Mouse (Mus musculus) small intestine, adult 10 weeks (tissue): Measurements from ENCODE around the gene Naa16. TPM values are rescaled to one million over a fixed set of nuclear protein-coding genes. Genes with fewer than 3 reads are reported as not detected.

Experiments
- polyA plus RNA-seq: library from polyadenylated mRNA; stranded (reverse); fragments of 350-450 nt; fragmentation: Illumina TruSeq; extraction: RNeasy Lipid Tissue Mini Kit (QIAGEN cat#74804); gene quantifications from one replicate; pipeline ENCODE4 v1.2.3, GENCODE M21; 2014; ENCODE audit warnings: low replicate concordance

The Naa16 gene
- 54.9 TPM for polyA plus RNA-seq

GRCm38 (mm10) chr14:79390265-79390926, at the start of gene Naa16:
TSS of gene Naa16 (minus strand) at chr14:79390778.

GRCm38 (mm10) chr14:79425979-79426729, 35.6 kb upstream of the Naa16 start, which contains the start of gene Kbtbd7:
TSS of gene Kbtbd7 (plus strand) at chr14:79426511.

GRCm38 (mm10) chr14:79397321-79398122, 6.9 kb upstream of the Naa16 start, which contains the start of gene Mtrf1:
TSS of gene Mtrf1 (plus strand) at chr14:79397772.

DNA sequence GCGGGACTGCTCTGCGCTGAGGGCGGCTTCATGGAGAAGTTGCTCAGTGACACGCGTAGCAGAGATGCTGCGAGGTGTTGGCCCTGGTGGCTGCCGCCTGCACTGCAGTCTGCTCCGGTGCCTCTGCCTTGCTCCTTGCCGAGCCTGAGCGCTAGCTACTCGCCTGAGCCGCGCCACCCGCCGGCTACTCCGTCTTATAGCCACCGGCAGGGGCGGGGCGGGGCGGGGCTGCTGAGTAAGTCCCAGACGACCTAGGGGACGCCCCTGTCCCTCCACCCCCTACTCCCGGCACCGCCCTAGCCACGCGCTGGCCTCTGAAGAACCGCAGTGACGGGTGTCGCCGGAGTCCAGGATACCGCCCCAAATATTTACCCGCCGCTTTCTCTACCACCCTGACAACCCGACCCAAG, 89.1 kb downstream of the Naa16 start, which contains the start of gene Rgcc:
Gene Rgcc, minus strand, starts transcription at position 180 of the 410 bp plus-strand sequence.

Other genes starting within 250 kb of the Naa16 start
- gene Zfp957, start 143.4 kb downstream of the Naa16 start, polyA plus RNA-seq, result not detected
- 1.9 TPM for gene Rgcc, start 89.1 kb downstream of the Naa16 start, polyA plus RNA-seq
- gene Mtrf1, start 7.0 kb upstream of the Naa16 start, polyA plus RNA-seq, result 7.6 TPM
- 25.2 TPM for gene Kbtbd7, start 35.7 kb upstream of the Naa16 start, polyA plus RNA-seq
- 2.2 TPM for gene Kbtbd6, start 61.1 kb upstream of the Naa16 start, polyA plus RNA-seq
- 112 TPM for gene Elf1, start 90.4 kb upstream of the Naa16 start, polyA plus RNA-seq
- gene Wbp4, start 90.7 kb upstream of the Naa16 start, polyA plus RNA-seq, result 44.1 TPM
- gene Sugt1, start 196.9 kb upstream of the Naa16 start, polyA plus RNA-seq, result 251 TPM